Mouse (Mus musculus): Measurements from ENCODE around the gene Fchsd2. TPM values are rescaled to one million over a fixed set of nuclear protein-coding genes. Genes with fewer than 3 reads are reported as not detected.

The Fchsd2 gene
- polyA plus RNA-seq, 1 experiment, result 4.6 TPM

- no peak for DNase-seq (ENCODE audit: low read depth)
Measured at GRCm38 (mm10) chr7:101287820-101288219, 195.2 kb downstream of the Fchsd2 start.

GRCm38 (mm10) chr7:101288436-101288835 is 195.8 kb downstream of the Fchsd2 start:
- DNase-seq (ENCODE audit: low read depth), result no peak

- no peak for DNase-seq (ENCODE audit: low read depth)
Measured at GRCm38 (mm10) chr7:101290401-101290800, 197.7 kb downstream of the Fchsd2 start.

GRCm38 (mm10) chr7:101291211-101291610 is 198.5 kb downstream of the Fchsd2 start:
- no peak for DNase-seq (ENCODE audit: low read depth)

- DNase-seq (ENCODE audit: low read depth), result no peak
Measured at GRCm38 (mm10) chr7:101291641-101292040, 199.0 kb downstream of the Fchsd2 start.

- DNase-seq (ENCODE audit: low read depth), result no peak
Measured at GRCm38 (mm10) chr7:101292086-101292485, 199.4 kb downstream of the Fchsd2 start.

- DNase-seq (ENCODE audit: low read depth), result no peak
Measured at GRCm38 (mm10) chr7:101292696-101293095, 200.0 kb downstream of the Fchsd2 start.

GRCm38 (mm10) chr7:101293138-101293537 is 200.5 kb downstream of the Fchsd2 start:
- no peak for DNase-seq (ENCODE audit: low read depth)

- no peak for DNase-seq (ENCODE audit: low read depth)
Measured at GRCm38 (mm10) chr7:101293611-101294010, 200.9 kb downstream of the Fchsd2 start.

GRCm38 (mm10) chr7:101295438-101295837 is 202.8 kb downstream of the Fchsd2 start:
- no peak for DNase-seq (ENCODE audit: low read depth)

GRCm38 (mm10) chr7:101296252-101297022 is 203.8 kb downstream of the Fchsd2 start:
- DNase-seq (ENCODE audit: low read depth), result no peak

- DNase-seq (ENCODE audit: low read depth), result no peak
Measured at GRCm38 (mm10) chr7:101297023-101297405, 204.4 kb downstream of the Fchsd2 start.

- no peak for DNase-seq (ENCODE audit: low read depth)
Measured at GRCm38 (mm10) chr7:101298375-101298774, 205.7 kb downstream of the Fchsd2 start.

- no peak for DNase-seq (ENCODE audit: low read depth)
Measured at GRCm38 (mm10) chr7:101301361-101301880, 208.8 kb downstream of the Fchsd2 start.

- peak; percentile 64 for DNase-seq (ENCODE audit: low read depth)
Measured at GRCm38 (mm10) chr7:101301881-101302456, 209.3 kb downstream of the Fchsd2 start, which contains the start of gene Atg16l2. Gene Atg16l2, minus strand, starts transcription at chr7:101302251.

- DNase-seq (ENCODE audit: low read depth), result no peak
Measured at GRCm38 (mm10) chr7:101302691-101303090, 210.0 kb downstream of the Fchsd2 start.

- no peak for DNase-seq (ENCODE audit: low read depth)
Measured at GRCm38 (mm10) chr7:101306841-101307240, 214.2 kb downstream of the Fchsd2 start.

GRCm38 (mm10) chr7:101309985-101310326 is 217.3 kb downstream of the Fchsd2 start:
- no peak for DNase-seq (ENCODE audit: low read depth)

- DNase-seq (ENCODE audit: low read depth), result peak; percentile 75
Measured at GRCm38 (mm10) chr7:101310327-101311028, 217.8 kb downstream of the Fchsd2 start.

GRCm38 (mm10) chr7:101311061-101311460 is 218.4 kb downstream of the Fchsd2 start:
- no peak for DNase-seq (ENCODE audit: low read depth)

GRCm38 (mm10) chr7:101313033-101313432 is 220.4 kb downstream of the Fchsd2 start:
- DNase-seq (ENCODE audit: low read depth), result no peak

GRCm38 (mm10) chr7:101314396-101314795 is 221.7 kb downstream of the Fchsd2 start:
- DNase-seq (ENCODE audit: low read depth), result no peak

GRCm38 (mm10) chr7:101315699-101316098 is 223.0 kb downstream of the Fchsd2 start:
- no peak for DNase-seq (ENCODE audit: low read depth)

Data from gonadal fat pad, adult 2 months (tissue).